Mouse (Mus musculus) inflammation-experienced regulatory T-cells, adult 16 weeks (primary cell): ENCODE results near the gene Gja4. TPM values are rescaled to one million over a fixed set of nuclear protein-coding genes. Genes with fewer than 3 reads are reported as not detected.

Experiments used
- polyA plus RNA-seq: library from polyadenylated mRNA; unstranded; fragments of 100-300 nt; shearing (Covaris generic); gene quantifications from one replicate; pipeline ENCODE4 v1.2.1, GENCODE M21; 2017

Gene Gja4
- not detected for polyA plus RNA-seq

DNA sequence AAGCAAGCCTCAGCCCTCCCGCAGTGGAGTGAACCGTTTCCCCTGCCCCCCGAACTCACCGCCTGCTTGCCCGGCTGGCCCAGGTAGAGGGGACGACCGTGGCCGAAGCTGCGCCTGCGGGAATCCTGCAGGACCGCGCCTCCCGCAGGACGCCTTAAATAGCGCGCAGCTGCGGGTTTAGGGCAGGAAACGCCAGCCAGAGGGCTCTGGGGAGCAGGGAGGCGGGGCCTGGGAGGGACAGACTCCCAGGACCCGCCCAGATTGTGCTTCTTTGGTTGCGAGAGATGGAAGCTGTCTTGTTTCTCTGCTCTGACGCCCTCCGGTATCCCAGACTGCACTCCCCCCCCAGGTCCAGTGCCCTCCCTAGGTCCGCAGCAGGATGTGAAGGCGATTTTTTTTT lies at the start of gene Gja4:
Gja4 (minus strand) TSS at position 179 of the 400 bp plus-strand sequence.

DNA sequence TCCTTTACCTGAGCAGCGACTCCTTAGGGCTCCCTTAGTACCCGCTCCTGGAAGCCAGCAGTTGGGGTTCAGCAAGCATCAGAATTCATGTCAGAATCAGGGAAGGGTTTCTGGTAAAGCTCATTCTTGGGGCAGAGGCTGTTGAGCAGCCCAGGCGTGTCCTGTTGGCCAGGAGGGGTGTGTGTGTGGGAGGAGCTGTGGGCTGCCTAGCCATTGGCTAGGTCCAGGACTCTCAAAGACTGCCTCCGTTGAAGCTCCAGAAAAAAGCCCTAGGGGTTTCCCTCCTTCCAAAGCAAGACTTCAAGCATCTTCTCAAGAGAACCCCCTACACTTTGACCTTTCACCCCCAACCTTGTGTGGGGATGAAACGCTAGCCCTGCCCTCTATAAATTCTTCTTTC lies 44.2 kb upstream of the Gja4 start, which contains the start of gene Gjb5:
Gjb5 (minus strand) TSS at position 164 of the 400 bp plus-strand sequence.

DNA sequence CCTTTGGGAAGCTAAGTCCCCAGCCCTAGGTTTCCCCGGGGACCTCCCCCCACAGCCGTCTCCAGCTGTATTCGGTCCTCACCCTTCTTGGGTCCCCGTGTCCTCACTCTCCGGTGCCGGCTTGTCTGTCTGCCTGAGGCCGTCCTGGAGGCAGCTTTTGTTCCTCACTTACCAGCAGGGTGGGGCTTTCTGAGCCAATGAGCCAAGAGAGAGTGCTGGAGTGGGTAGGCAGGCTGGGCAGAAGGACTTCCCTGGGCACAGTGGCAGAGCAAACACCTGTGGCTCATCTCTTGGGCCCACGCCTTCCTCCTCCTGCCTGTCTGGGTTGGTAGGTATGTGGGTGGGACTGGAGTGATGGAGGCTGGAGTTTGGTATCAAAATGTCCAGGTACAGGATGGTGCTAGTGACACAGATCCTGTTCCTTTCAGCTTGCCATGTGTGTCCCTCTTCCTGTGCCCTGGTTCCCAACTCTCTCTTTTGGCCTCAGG lies 40.2 kb upstream of the Gja4 start, which contains the start of gene Gjb4:
Gjb4 (minus strand) TSS at position 131 of the 488 bp plus-strand sequence.

DNA sequence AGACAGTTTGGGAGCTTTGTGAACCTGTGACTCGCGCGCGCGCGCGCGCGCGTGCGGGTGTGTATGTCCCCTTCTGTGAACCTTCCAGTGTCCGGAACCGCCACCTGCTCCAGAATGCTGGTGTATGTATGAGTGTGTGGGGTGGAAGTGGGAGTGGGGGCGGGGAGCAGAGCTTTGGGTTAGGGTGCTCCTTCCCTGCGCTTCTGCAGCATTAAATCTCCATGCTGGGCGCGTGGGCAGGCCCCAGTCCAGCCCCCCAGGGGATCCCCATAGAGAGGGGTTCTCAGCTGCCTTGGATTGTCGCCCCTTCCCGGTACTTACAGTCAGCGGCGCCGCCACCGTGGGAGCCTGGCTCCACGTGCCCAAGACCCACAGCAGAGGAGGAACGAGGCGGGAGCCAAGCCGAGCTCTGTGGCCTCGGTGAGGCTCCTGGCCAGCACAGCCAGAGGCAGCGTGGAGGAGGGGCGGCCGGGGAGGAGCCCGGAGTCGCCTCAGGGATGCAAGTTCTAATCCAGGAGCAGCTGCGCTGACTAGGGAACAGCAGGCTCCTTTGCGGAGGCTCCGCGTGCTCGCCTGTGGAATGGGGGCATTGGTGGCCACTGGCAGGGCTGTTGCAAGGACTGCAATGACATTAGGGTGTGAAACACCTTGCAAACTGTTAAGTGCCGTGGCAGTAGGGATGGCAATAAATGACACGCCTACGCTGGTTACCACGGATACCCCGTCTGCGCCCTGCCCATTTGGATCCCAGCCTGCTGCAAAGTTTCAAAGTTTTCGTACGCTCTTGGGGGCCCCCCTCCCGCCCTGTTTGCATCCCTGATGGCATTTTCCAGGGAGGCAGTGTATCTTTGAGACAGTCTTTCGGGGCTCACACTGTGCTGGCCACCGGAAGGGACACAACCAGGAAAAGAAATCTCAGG lies 16.6 kb upstream of the Gja4 start, which contains the start of gene Gjb3:
Gjb3 (minus strand) TSS at position 664 of the 920 bp plus-strand sequence.

Other genes with a start within 250 kb of the Gja4 start
- gene Zmym6, start 236.7 kb downstream of the Gja4 start, polyA plus RNA-seq = 39.1 TPM
- gene Tmem35b, start 190.3 kb downstream of the Gja4 start, polyA plus RNA-seq = 31.9 TPM
- gene Dlgap3, start 144.8 kb downstream of the Gja4 start, polyA plus RNA-seq = not detected
- 57.6 TPM for gene Smim12, start 70.3 kb downstream of the Gja4 start, polyA plus RNA-seq
- gene Gjb3, start 16.8 kb upstream of the Gja4 start, polyA plus RNA-seq = not detected
- not detected for gene Gjb4, start 40.0 kb upstream of the Gja4 start, polyA plus RNA-seq
- gene Gjb5, start 44.1 kb upstream of the Gja4 start, polyA plus RNA-seq = not detected